In genomic region chr19:5065104-5065503, GRCm38 (mm10) we compare ENCODE assay signal across 15 mouse cellular contexts. TPM values are rescaled to one million over a fixed set of nuclear protein-coding genes. Genes with fewer than 3 reads are reported as not detected.
DNase-seq lines count a peak whose midpoint lies in the region; ATAC-seq and TF ChIP-seq lines count a peak whose summit lies in the region.
"Had no signal": no experiment of that assay in that cellular context is flagged by ENCODE, and none has a peak within 500 bp of the region (broad histone marks: within the 10 kb centered on the region; RNA-seq: fewer than 3 reads in every experiment).

No protein-coding gene starts in this region.

- no peak overlapping the region for H3K4me3 ChIP-seq in heart, embryonic 12.5 days
- H3K4me3 ChIP-seq in heart, embryonic 13.5 days = no peak overlapping the region
- no peak overlapping the region for H3K4me3 ChIP-seq in liver, embryonic 11.5 days (ENCODE audit: low read depth, low read length)
- H3K4me3 ChIP-seq in left cerebral cortex, adult 2 months = no peak overlapping the region
- H3K4me3 ChIP-seq: embryonic facial prominence, embryonic 13.5 days; limb, embryonic 15.5 days had no signal

- no peaks in the 10 kb centered on the region for H3K9me3 ChIP-seq in heart, embryonic 12.5 days (replicated peaks)
- no peaks in the 10 kb centered on the region for H3K9me3 ChIP-seq in heart, embryonic 13.5 days
- no peaks in the 10 kb centered on the region for H3K9me3 ChIP-seq in liver, embryonic 11.5 days (ENCODE audit: control insufficient read depth, low read length)
- H3K9me3 ChIP-seq: embryonic facial prominence, embryonic 13.5 days; limb, embryonic 15.5 days had no signal

- H3K4me1 ChIP-seq in heart, embryonic 12.5 days (replicated peaks) = peaks cover 60% of the 10 kb centered on the region
- peaks cover 60% of the 10 kb centered on the region for H3K4me1 ChIP-seq in heart, embryonic 13.5 days
- peaks cover 55% of the 10 kb centered on the region for H3K4me1 ChIP-seq in liver, embryonic 11.5 days (replicated peaks; ENCODE audit: control insufficient read depth, insufficient read depth, low read length)

- H3K9ac ChIP-seq in heart, embryonic 12.5 days = no peak overlapping the region
- peak overlapping the region; percentile 14; the same call in 1 of the 2 replicates for H3K9ac ChIP-seq in heart, embryonic 13.5 days
- no peak overlapping the region for H3K9ac ChIP-seq in liver, embryonic 11.5 days (ENCODE audit: low read depth, low read length)
- H3K9ac ChIP-seq: embryonic facial prominence, embryonic 13.5 days; limb, embryonic 15.5 days had no signal

- 49% methylated on average over 7 of the region's 7 CpGs for WGBS in heart, embryonic 12.5 days
- 48% methylated on average over 7 of the region's 7 CpGs for WGBS in heart, embryonic 13.5 days
- WGBS in liver, embryonic 11.5 days = 52% methylated on average over 7 of the region's 7 CpGs

- no peak for ATAC-seq in heart, embryonic 12.5 days (ENCODE audit: insufficient number of reproducible peaks, low FRiP score)
- ATAC-seq in heart, embryonic 13.5 days (ENCODE audit: extremely low read depth, insufficient number of reproducible peaks, low FRiP score, low TSS enrichment) = no peak
- ATAC-seq in liver, embryonic 11.5 days (replicated peaks; ENCODE audit: low FRiP score) = no peak
- ATAC-seq: CD4-positive, CD25-positive, alpha-beta regulatory T cell, adult 4 months had no signal

- intact Hi-C loops in heart, postnatal 25 days (cut with DNase I) = no loop called here
- intact Hi-C loops in left cerebral cortex, adult 2 months (cut with DNase I) = no loop called here

- H3K27ac ChIP-seq in heart, embryonic 12.5 days (ENCODE audit: poor library complexity, severe bottlenecking) = no peak overlapping the region
- H3K27ac ChIP-seq in heart, embryonic 13.5 days (replicated peaks) = no peak overlapping the region
- H3K27ac ChIP-seq in liver, embryonic 11.5 days (ENCODE audit: low read depth, low read length) = no peak overlapping the region; the same call in 1 of the 2 replicates
- no peak overlapping the region for H3K27ac ChIP-seq in left cerebral cortex, adult 2 months
- H3K27ac ChIP-seq: embryonic facial prominence, embryonic 13.5 days; limb, embryonic 15.5 days had no signal

- 0 out of 2 replicates have a peak overlapping the region, but pooled peaks have one; percentile 13 for H3K4me2 ChIP-seq in heart, embryonic 12.5 days
- no peak overlapping the region for H3K4me2 ChIP-seq in heart, embryonic 13.5 days
- no peak overlapping the region for H3K4me2 ChIP-seq in liver, embryonic 11.5 days
- H3K4me2 ChIP-seq: embryonic facial prominence, embryonic 13.5 days; limb, embryonic 15.5 days had no signal

- H3K36me3 ChIP-seq in heart, embryonic 12.5 days = no peaks in the 10 kb centered on the region
- H3K36me3 ChIP-seq in heart, embryonic 13.5 days = no peaks in the 10 kb centered on the region
- H3K36me3 ChIP-seq in liver, embryonic 11.5 days (ENCODE audit: control insufficient read depth, insufficient read depth, low read length) = no peaks in the 10 kb centered on the region
- H3K36me3 ChIP-seq: embryonic facial prominence, embryonic 13.5 days; limb, embryonic 15.5 days had no signal

- DNase-seq in heart, postnatal 25 days (ENCODE audit: low spot score) = no peak
- DNase-seq in testis, postnatal 10 days (ENCODE audit: low spot score) = peak; percentile 67
- DNase-seq in testis, postnatal 14 days (ENCODE audit: low spot score) = no peak
- no peak for DNase-seq in spleen, postnatal 36 days (ENCODE audit: low spot score in 2 of 2)
- no peak for DNase-seq in liver, embryonic 11.5 days (ENCODE audit: low spot score)
- DNase-seq in left cerebral cortex, adult 2 months (ENCODE audit: extremely low spot score in 1 of 2, low spot score in 2 of 2) = no peak
- DNase-seq: cerebellum, adult 9-10 months; kidney, postnatal 10 days; right cerebral cortex, postnatal 4 days had no signal

- no peak for TF ChIP-seq CTCF in left cerebral cortex, adult 2 months (IDR thresholded peaks at IDR 0.05)

- H3K27me3 ChIP-seq in heart, embryonic 12.5 days (replicated peaks) = peaks cover 15% of the 10 kb centered on the region
- H3K27me3 ChIP-seq in heart, embryonic 13.5 days (replicated peaks) = peaks cover 20% of the 10 kb centered on the region
- peaks cover 26% of the 10 kb centered on the region for H3K27me3 ChIP-seq in liver, embryonic 11.5 days (replicated peaks; ENCODE audit: control insufficient read depth, insufficient read depth, low read length)

RNA-seq across cellular contexts. Expression of gene Cd248, which starts 2.8 kb away (rescaled TPM):
- 21.4 and 23.0 TPM in 2 replicates for polyA plus RNA-seq in heart, embryonic 12.5 days (2016; fragmentation: Nextera tagmentation; extraction: Ambion mirVana)
- 10 to 100 TPM; 15.3 to 16.1 TPM for total RNA-seq in heart, postnatal 25 days (2021)
- polyA plus RNA-seq in heart, embryonic 13.5 days (2015; fragmentation: Nextera tagmentation; extraction: Ambion mirVana) = 17.7 and 23.6 TPM in 2 replicates
- 28.6 and 29.3 TPM in 2 replicates for polyA plus RNA-seq in liver, embryonic 11.5 days (2014; fragmentation: Nextera tagmentation; extraction: Ambion mirVana)
- 1 to 10 TPM; 4.3 to 5.4 TPM for total RNA-seq in left cerebral cortex, adult 2 months (2021)
- polyA plus RNA-seq: CD4-positive, CD25-positive, alpha-beta regulatory T cell, adult 4 months had no signal

RNA-seq across cellular contexts. Expression of gene Rin1, which starts 14.8 kb away (rescaled TPM):
- 4.7 and 6.2 TPM in 2 replicates for polyA plus RNA-seq in heart, embryonic 12.5 days (2016; fragmentation: Nextera tagmentation; extraction: Ambion mirVana)
- total RNA-seq in heart, postnatal 25 days (2021) = 1 to 10 TPM; 1.6 to 3.4 TPM
- polyA plus RNA-seq in heart, embryonic 13.5 days (2015; fragmentation: Nextera tagmentation; extraction: Ambion mirVana) = 2.4 and 3.5 TPM in 2 replicates
- polyA plus RNA-seq in liver, embryonic 11.5 days (2014; fragmentation: Nextera tagmentation; extraction: Ambion mirVana) = 1.3 and 1.4 TPM in 2 replicates
- 10 to 100 TPM; 94.6 to 95.9 TPM for total RNA-seq in left cerebral cortex, adult 2 months (2021)
- total RNA-seq: hematopoietic stem cell, adult 5-6 weeks had no signal

RNA-seq across cellular contexts. Expression of gene Tmem151a, which starts 20.2 kb away (rescaled TPM):
- 4.4 TPM in 2 replicates for polyA plus RNA-seq in heart, embryonic 12.5 days (2016; fragmentation: Nextera tagmentation; extraction: Ambion mirVana)
- 1 to 10 TPM; 4.0 to 4.8 TPM for total RNA-seq in heart, postnatal 25 days (2021)
- 3.5 and 4.8 TPM in 2 replicates for polyA plus RNA-seq in heart, embryonic 13.5 days (2015; fragmentation: Nextera tagmentation; extraction: Ambion mirVana)
- 2.6 TPM in 2 replicates for polyA plus RNA-seq in liver, embryonic 11.5 days (2014; fragmentation: Nextera tagmentation; extraction: Ambion mirVana)
- total RNA-seq in left cerebral cortex, adult 2 months (2021) = 100 to 1,000 TPM; 154 to 156 TPM
- total RNA-seq: hematopoietic stem cell, adult 5-6 weeks had no signal
- polyA plus RNA-seq: CD4-positive, CD25-positive, alpha-beta regulatory T cell, adult 4 months had no signal

RNA-seq across cellular contexts. Expression of gene Yif1a, which starts 23.2 kb away (rescaled TPM):
- 76.0 and 82.8 TPM in 2 replicates for polyA plus RNA-seq in heart, embryonic 12.5 days (2016; fragmentation: Nextera tagmentation; extraction: Ambion mirVana)
- 10 to 100 TPM; 91.5 to 92.6 TPM for total RNA-seq in heart, postnatal 25 days (2021)
- 84.3 and 94.6 TPM in 2 replicates for polyA plus RNA-seq in heart, embryonic 13.5 days (2015; fragmentation: Nextera tagmentation; extraction: Ambion mirVana)
- polyA plus RNA-seq in liver, embryonic 11.5 days (2014; fragmentation: Nextera tagmentation; extraction: Ambion mirVana) = 77.8 and 83.4 TPM in 2 replicates
- total RNA-seq in left cerebral cortex, adult 2 months (2021) = 10 to 100 TPM; 23.4 to 25.7 TPM

RNA-seq across cellular contexts. Expression of gene Brms1, which starts 23.9 kb away (rescaled TPM):
- polyA plus RNA-seq in heart, embryonic 12.5 days (2016; fragmentation: Nextera tagmentation; extraction: Ambion mirVana) = 28.1 and 28.3 TPM in 2 replicates
- total RNA-seq in heart, postnatal 25 days (2021) = 10 to 100 TPM; 11.4 to 12.3 TPM
- polyA plus RNA-seq in heart, embryonic 13.5 days (2015; fragmentation: Nextera tagmentation; extraction: Ambion mirVana) = 29.5 and 33.5 TPM in 2 replicates
- polyA plus RNA-seq in liver, embryonic 11.5 days (2014; fragmentation: Nextera tagmentation; extraction: Ambion mirVana) = 61.2 and 61.3 TPM in 2 replicates
- total RNA-seq in left cerebral cortex, adult 2 months (2021) = 10 to 100 TPM; 26.9 to 28.8 TPM
